Mouse (Mus musculus): ENCODE measurements around the gene Mmp2. TPM values are rescaled to one million over a fixed set of nuclear protein-coding genes. Genes with fewer than 3 reads are reported as not detected.
"Not testable (repeated sequence)": the region's sequence is repeated elsewhere in the genome, so short reads cannot be mapped to it uniquely, and the experiment has no call there.

The Mmp2 gene
- not detected for polyA plus RNA-seq (2017; shearing (Covaris generic))

- no peak for ATAC-seq
These were observed at the start of gene Mmp2 for GRCm38 (mm10) chr8:92827243-92828034. TSS of gene Mmp2 (plus strand) at chr8:92827291.

- no peak for ATAC-seq
These were observed 46.1 kb upstream of the Mmp2 start for GRCm38 (mm10) chr8:92780976-92781375.

- ATAC-seq, result no peak
These were observed 43.0 kb upstream of the Mmp2 start for GRCm38 (mm10) chr8:92783906-92784610.

GRCm38 (mm10) chr8:92790835-92791234 is 36.3 kb upstream of the Mmp2 start:
- ATAC-seq, result no peak

- not testable (repeated sequence) for ATAC-seq
These were observed 35.1 kb upstream of the Mmp2 start for GRCm38 (mm10) chr8:92791999-92792398.

GRCm38 (mm10) chr8:92793852-92794580 is 33.1 kb upstream of the Mmp2 start:
- no peak for ATAC-seq

GRCm38 (mm10) chr8:92797527-92797931 is 29.6 kb upstream of the Mmp2 start:
- no peak for ATAC-seq

- no peak for ATAC-seq
These were observed 27.7 kb upstream of the Mmp2 start for GRCm38 (mm10) chr8:92799406-92799805.

GRCm38 (mm10) chr8:92801231-92801630 is 25.9 kb upstream of the Mmp2 start:
- no peak for ATAC-seq

GRCm38 (mm10) chr8:92802591-92802990 is 24.5 kb upstream of the Mmp2 start:
- ATAC-seq, result no peak

- ATAC-seq, result no peak
These were observed 14.3 kb upstream of the Mmp2 start for GRCm38 (mm10) chr8:92812773-92813172.

GRCm38 (mm10) chr8:92815661-92816060 is 11.4 kb upstream of the Mmp2 start:
- no peak for ATAC-seq

- no peak for ATAC-seq
These were observed 8.9 kb upstream of the Mmp2 start for GRCm38 (mm10) chr8:92817928-92818818.

GRCm38 (mm10) chr8:92821151-92821550 is 5.9 kb upstream of the Mmp2 start:
- no peak for ATAC-seq

GRCm38 (mm10) chr8:92822386-92822785 is 4.7 kb upstream of the Mmp2 start:
- ATAC-seq, result no peak

GRCm38 (mm10) chr8:92825991-92826390 is 1.1 kb upstream of the Mmp2 start:
- ATAC-seq, result no peak

GRCm38 (mm10) chr8:92828251-92828743 is 1.2 kb downstream of the Mmp2 start:
- no peak for ATAC-seq

GRCm38 (mm10) chr8:92834065-92834731 is 7.1 kb downstream of the Mmp2 start:
- ATAC-seq, result no peak

GRCm38 (mm10) chr8:92834786-92835500 is 7.9 kb downstream of the Mmp2 start:
- ATAC-seq, result no peak

GRCm38 (mm10) chr8:92835901-92836300 is 8.8 kb downstream of the Mmp2 start:
- ATAC-seq, result no peak

- ATAC-seq, result no peak
These were observed 11.5 kb downstream of the Mmp2 start for GRCm38 (mm10) chr8:92838616-92839015.
